Mouse (Mus musculus) yolk sac, embryonic 10.5 days (tissue): ENCODE results near the gene Ppp2r2d.

Experiments used
- DNase-seq: peaks from one replicate; pipeline ENCODE4 v3.0.0-alpha.2; 2017; ENCODE audit warnings: low spot score

Ppp2r2d gene

DNA sequence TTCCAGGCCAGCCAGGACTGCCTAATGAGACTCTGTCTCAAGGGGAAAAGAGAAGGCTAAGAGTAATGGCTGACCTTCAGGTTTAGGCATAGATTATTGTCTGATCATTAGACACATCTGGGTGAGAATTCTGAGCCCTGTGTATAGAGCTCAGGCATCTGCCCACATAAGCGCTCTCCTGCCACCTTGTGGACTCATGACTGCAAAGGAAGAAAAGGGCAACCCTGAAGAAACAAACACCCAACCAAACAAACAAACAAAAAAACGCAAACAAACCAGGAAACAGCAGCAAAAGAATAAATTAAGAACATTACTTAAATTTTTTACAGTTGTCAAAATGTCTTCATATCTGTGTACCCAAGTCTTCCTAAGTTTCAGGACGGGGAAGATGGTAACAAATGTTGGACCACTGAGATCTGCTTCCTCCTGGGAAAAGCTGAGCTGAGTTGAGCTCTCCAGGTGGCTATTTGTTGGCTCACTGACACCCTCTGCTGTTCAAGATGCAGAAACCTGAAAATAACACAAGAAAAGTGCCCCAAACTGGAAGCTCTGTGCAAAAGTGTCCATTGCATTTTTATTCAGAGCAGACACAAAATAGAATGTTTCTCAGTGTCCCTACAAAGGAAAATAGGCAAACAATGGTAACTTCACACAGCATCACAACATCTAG is 78.0 kb downstream of the Ppp2r2d start:
- DNase-seq, result peak; percentile 51

- DNase-seq, result no peak
These were observed 82.6 kb downstream of the Ppp2r2d start for GRCm38 (mm10) chr7:138928456-138928855.
